Mouse (Mus musculus) layer of hippocampus, postnatal 10 days (tissue): ENCODE measurements around the gene Cinp. TPM values are rescaled to one million over a fixed set of nuclear protein-coding genes. Genes with fewer than 3 reads are reported as not detected.

Experiments used
- DNase-seq, 2 experiments: peaks; one replicate each; pipeline ENCODE4 v3.0.0; 2021; ENCODE audit warnings: low spot score in 2 of 2
- long read RNA-seq: library from polyadenylated mRNA; stranded (forward); transcript quantifications from one replicate; pipeline ENCODE4 v2.0.0, GENCODE M21; 2023
- total RNA-seq, 2 experiments: library from RNA; stranded (reverse); gene quantifications; 2 replicates each; pipeline ENCODE4 v1.2.3; 2021

The Cinp gene
- 10 to 100 TPM; 71.9 to 84.1 TPM for total RNA-seq
- long read RNA-seq, transcript Cinp-204 (4 exons, 536 nt), result minor isoform, 5 of 95 reads
- long read RNA-seq, transcript Cinp-201 (5 exons, 2,029 nt), result major isoform, 69 of 95 reads
- long read RNA-seq, partial matches to known transcripts, result 6 of 95 reads
- long read RNA-seq, other reads (novel, unspliced or antisense), result 13 of 95 reads

DNA sequence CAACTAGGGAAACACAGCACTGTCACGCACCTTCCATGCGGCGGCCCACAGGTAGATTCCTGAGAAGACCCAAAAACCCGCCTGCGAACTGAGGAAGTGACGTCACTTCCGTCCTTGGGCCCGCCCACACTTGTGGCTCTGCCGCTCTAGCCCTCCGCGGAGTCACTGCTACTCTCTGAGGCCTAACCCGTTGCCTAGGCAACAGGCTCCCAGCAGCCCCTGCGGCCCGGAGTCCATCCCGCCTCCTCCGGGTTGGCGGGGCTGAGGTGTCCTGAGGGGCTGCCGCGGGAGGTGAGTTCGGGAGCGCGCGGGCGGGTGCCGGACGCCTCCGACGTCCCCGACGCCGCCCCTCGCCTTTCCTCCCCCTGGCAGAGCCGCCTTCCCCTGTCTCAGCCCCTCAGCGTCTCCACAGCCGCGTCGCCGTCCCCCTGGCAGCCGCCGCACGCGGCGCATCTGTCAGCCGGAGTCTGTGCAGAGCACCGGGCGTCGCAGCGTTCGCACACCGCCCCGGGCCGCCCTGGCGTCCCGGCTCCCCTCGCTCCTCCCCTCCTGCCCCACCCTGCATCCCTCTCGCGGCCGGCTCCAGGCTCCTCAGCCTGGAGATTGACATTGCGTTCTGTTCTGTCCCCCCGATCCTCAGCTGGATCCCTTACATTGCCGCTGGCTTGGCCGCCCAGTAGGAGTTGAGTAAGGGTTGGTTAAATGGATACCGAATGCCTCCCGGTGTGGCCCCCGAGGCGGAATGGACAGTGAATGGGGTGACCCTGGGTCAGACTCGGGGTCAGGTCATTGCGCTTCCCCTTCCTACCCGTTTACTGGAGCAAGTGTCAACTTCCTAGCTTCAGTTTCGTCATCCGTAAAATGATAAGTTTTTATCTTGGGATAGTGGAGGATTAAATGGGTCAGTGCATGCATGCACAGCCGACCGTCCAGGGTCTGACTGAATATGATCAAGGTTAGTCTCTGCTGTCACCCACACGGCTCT lies at the start of gene Cinp, which contains the start of gene Tecpr2:
Gene Cinp, minus strand, starts transcription at position 110 of the 985 bp plus-strand sequence.
Gene Tecpr2, plus strand, starts transcription at position 229 of the 985 bp plus-strand sequence.
- peak; percentile 91 to 93 for DNase-seq

DNA sequence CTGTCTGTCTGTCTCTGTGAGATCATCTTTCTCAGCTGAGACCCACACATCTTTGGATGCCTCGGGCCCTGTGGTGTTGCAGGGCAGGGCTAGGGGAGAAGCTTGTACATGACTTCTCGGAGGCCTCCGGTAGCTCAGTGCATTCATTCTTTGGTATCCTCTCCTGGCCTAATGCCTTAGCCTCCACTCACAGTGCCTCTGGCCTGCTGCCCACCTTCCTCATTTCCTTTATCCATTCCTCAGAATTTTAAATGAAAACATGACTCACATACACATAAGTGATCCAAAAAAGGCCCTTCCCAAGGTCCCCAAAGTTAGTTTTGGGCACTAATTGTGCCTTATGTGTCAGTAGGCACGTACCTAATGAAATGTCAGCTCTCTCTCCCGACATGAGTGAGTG lies 48.6 kb upstream of the Cinp start:
- DNase-seq, result no peak

DNA sequence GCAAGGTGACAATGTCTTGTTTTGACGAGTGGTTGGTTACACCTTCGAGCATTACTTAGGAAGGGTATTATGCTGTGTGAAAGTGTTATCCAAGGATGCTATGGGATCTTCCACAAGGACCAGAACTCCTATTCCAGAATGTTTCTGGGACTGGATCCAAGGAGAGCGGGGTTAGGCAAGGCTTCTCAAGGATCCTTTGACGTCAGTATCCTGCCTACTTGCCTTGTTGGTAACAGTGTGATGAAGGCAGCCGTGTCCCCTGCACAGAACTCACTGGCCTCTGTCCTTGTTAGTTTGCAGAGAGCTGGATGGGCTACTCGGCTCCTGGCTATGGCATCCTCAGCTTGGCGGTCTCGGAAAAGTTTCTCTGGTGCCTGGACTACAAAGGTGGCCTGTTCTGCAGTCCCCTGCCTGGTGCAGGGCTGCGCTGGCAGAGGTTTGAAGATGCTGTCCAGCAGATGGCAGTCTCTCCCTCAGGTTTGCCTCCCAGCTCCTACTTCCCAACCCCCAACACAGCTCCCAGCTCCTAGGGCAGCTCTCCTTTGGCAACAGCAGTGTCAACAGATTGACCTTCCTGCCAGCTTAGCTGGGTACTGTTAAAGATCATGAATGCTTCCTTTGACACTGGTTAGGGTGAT lies 47.2 kb upstream of the Cinp start:
- DNase-seq, result peak; percentile 90 to 91

DNA sequence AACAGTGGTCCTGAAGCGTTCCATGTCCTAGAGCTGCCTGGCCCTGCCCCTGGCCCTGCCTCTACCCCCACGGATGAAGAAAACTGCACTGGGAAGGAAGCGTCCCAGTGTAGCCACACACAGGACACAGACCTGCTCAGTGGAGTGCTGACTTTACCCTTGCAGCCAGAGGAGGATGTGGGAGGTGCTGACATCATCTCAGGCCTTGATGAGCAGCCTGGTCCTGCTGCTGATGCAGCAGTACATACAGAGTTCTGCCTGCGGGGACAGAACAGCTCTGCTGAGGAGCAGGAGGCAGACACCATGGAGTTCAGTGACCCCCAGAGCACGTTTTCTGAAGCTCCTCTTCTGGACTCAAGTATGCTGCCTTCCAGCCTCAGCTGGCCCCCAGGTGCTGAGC lies 43.9 kb upstream of the Cinp start:
- no peak for DNase-seq

DNA sequence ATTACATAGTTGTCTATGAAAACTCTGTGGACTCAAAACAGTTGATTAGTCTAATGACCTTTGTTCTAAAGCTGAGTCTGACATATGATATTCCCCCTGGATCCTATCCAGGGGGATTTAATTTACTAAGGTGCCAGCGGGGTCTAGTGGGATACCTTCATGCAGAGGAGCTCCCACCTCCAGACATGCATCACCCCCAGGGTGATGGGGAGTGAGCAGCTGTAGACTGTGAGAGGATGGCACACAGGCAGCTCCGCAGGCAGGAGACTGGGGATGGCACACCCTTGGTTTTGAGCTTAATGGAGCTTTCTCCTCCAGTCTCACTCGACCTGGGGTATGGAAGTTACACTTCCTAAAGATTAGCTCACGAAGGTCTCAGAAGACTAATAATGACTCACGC lies 32.6 kb upstream of the Cinp start:
- DNase-seq, result no peak

DNA sequence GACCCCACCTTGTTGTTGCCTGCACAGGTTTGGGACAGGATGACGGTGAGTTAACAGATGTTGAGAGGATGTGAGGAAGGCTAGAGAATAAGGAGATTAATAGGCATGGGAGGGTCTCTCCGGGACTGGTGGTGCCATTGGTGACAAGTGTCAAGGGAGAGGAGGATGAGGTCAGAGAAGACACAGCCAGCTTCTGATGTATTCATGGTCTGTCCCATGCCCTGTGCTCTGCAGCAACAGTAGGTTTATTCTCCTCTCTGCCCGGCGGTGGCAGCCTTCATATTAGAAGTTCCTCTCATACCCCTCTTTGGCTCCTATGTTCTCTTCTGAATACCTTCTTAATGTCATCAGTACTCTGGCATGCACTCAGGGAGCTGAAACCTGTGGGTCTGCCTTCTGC lies 31.3 kb upstream of the Cinp start:
- DNase-seq, result no peak

DNA sequence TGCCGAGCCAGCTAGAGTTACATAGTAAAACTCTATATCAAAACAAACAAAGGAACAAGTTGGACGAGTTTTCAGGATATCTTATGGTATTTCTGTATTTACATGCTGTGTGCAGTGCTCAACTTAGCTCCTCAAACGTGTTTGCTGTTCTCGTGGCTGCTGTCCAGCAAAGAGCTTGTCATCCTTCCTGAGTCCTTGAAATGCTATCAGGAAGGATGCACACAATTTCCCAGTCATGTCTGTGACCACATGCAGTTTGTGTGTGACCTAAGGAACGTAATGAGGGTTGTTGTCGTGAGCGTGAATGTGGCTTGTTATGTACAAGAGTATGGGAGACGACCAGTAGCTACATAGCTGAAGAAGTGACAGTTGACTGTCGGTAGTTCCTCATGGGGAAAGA lies 26.8 kb upstream of the Cinp start:
- DNase-seq, result no peak

DNA sequence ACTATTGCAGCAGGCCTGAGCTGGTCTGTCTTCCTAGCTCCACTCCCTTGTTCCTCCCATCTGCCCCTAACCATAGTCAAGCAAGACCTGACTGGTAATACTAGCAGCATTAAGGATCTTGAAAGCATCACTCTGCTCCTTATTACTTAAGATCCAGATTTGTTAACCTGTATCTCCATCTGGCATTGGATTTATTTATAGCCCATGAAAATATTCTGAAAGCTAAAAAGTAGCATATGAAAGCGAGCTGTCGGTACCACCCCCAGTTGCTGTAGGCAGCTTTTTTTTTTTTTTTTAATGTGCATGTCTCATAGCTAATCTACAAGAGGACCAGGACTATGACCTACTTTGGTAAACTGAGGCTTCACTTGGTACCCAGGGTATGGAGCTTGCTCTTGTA lies 21.0 kb upstream of the Cinp start:
- DNase-seq, result no peak

DNA sequence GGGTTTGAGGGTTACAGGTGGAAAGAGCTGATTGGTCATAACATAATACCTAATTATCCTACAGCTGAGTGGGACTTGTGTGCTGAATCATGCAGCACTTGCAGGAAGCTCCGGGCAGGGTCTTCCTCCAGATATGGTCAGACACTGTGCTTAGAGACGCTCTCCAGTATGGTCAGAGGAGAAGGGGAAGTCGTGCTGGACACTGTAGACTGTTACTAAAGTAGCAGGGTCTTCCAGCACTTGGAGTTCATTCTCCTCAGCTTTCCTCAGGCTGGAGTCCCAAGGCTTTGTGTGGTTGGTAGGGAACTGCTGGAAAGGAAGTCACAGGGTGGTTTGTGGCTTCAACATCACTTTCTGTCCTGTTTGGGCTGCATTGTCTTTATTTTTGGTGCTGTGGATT lies 18.9 kb upstream of the Cinp start:
- no peak for DNase-seq

DNA sequence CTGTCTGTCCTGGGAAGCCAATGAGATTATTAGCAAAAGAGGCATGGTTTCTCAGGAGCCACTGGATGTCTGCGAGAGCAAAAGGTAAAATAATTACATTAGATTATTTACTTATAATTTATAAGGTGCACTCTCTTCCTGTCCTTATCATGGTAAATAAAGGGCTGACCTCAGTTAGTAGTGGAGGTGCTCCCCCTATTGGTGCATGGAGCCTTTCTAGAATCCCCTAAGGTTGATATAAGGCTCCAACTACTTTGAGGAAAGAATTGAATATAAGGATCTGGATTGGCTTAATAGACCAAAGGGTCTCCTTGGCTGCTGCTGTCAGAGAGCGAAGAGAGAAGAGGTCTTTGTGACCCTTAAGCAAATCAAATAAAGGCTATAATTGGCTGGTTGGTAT lies 14.6 kb upstream of the Cinp start:
- no peak for DNase-seq

DNA sequence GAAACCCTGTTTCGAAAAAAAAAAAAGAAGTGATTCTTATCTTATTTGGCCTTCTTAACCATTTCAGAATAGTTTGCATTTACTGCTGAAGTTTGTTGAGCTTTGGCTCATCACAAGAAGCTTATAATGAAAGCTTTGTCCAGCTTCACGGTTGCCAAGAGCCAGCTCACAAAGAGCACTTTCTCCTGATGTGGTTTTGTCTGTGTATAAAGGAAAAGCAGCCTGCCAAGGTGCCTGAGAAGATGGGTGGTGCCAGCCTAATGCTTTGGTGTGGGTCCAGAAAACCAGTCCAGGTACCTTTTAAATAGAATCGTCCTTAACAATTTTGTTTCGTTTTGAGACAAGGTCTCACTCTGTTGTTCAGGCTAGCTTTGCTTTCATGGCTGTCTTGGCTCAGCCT lies 13.2 kb upstream of the Cinp start:
- no peak for DNase-seq

DNA sequence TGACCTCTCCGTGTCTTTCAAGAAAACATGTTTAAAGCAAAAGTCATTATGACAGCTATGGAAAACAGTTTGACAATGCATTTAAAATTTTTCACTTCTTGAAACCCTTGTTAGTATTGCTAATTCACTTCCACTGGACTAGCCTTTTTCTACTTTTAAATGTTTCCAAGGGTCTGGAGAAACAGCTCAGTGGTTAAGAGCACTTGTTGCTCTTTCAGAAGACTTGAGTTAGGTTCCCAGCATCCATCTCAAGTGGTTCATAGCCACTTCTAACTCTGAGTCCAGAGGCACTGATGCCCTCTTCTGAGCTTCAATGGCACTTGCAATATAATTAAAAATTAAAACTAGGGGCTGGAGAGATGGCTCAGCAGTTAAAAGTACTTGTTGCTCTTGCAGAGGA lies 2.9 kb upstream of the Cinp start:
- DNase-seq, result no peak

DNA sequence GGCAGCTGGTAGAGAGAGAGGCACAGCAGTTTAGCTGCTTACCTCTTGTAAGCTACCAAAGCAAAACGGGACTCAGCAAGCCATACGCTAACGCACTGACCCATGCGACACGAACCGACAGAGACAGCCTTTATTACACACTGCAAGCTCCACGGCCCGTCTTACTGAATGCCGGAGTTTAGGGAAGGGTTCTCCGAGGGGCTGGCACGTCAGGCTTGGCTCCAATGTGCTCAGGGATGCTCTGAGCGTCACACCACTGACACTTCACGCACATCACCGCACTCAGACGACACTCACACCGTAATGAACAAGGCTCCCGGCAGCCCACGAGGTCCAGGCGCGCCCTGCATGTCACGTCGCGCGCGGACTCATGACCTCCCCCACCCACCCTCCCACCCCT lies 339 bp downstream of the Cinp start:
- no peak for DNase-seq

DNA sequence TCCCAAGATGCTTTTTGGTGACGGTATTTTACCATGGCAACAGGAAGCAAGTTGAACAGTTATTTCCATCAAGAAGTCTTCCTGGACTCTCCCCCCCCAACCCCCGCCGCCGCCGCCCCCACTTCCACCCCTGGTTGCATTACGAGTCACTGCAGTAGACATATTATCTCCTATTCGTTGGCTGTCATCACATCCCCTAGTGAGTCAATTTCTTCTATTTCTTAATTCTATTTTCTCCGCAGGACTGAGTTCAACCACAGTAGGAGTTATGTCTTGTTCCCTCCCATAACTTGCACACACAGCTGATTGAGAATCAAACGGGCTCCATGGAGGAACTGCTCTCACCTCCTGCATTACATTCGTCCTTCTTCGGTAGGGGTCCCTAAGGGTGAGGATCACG lies 839 bp downstream of the Cinp start:
- DNase-seq, result no peak

DNA sequence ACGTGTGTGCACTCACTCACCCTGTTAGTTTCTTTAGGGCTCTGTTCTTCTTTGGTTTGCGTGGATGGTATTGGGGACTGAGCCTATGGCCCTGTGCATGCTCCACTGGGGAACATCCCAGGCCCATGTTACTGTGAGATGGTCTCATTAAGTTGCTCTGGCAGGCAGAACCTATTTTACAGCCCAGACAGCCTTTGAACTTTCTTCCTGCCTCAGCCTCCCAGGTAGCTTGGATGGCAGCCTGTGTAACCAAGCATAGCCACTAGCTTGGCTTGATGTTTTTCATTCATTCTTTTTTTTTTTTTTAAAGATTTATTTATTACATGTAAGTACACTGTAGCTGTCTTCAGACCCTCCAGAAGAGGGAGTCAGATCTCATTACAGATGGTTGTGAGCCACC lies 3.7 kb downstream of the Cinp start:
- DNase-seq, result no peak

DNA sequence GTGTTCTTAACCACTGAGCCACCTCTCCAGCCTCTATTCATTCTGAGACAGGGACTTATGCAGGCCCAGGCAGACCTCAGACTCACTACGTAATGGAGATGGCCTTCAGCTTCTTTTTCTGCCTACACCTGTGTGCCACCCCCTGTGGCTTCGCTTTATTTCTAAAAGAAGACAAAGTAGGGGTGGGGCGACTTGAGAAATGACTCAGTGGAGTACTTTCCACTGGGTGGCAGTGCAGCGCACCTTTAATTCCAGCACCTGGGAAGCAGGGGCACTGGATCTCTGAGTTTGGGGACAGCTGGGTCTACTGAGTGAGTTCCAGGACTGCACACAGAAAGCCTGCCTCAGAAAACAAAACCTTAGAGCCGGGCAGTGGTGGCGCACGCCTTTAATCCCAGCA lies 6.7 kb downstream of the Cinp start:
- DNase-seq, result no peak

DNA sequence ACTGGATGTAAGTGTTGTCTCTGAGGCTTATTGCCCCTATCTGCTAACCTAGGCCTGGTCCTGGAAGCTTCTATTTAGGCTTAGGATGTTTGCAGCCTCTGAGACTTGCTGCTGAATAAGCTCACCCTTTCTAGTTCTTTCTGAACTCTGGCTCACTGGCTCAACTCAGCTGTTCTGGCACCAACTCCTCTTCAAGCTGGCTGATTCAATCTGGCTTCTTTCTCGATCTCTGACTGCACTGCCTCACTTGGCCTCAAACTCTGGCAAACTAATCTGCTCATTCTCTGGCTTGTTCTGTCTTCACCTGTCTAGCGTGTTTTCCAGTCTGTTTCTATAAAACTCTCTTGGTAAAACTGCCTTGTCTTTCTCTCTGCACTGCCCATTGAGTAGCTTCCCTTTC lies 13.6 kb downstream of the Cinp start:
- DNase-seq, result no peak

DNA sequence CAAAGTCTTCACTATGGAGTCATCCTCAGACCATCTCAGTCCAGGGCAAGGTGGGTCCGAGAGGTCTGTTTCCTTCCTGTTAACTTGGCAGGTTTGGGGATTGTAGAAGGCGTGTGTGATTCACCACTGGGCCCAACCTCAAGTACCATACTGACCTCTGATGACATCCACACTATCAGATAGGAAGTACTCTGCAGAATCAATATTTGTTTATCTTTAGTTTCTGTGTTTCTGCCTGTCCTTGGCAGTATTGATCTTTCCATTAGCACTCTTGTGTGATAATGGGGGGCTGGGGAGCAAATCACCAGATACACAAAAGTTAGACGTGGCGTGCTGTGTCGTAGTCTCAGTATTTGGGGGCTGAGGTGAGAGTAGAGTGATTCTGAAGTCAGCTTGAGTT lies 17.7 kb downstream of the Cinp start:
- DNase-seq, result no peak

DNA sequence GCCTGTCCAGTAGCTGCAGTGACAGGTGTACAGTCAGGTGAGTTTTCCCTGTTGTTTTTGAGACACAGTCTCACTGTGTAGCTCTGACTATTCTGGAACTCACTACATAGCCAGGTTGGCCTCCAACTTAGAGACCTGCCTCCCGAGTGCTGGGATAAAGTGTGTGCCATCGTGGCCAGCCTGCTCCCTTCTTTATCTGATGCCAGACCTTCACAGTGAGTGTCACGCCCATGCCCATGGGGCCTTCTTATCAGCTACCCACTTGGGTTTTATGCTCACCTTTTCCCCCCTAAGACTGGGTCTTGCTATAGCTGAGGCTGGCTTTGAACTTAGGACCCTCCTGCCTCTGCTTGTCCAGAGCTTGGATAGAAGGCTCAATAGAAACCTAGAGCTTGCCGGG lies 18.8 kb downstream of the Cinp start:
- no peak for DNase-seq

DNA sequence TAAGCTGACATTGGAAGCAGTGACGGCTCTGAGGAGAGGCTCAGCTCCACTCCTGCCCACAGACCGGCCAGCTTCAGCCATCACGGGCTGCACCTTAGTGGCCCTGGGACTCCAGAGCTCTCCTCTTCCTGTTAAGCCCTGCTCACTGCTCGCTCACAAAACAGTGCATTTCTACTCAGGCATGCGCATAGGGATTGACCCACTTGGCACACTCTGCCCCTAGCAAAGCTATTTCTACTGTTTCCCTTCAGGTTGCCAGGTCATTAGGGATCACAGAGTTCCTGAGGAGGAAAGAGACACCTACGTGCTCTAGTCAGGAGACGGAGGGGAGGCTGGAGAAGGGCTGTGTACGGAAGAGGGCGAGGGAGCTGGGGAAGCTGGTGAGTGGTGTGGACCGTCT lies 23.0 kb downstream of the Cinp start:
- DNase-seq, result no peak

DNA sequence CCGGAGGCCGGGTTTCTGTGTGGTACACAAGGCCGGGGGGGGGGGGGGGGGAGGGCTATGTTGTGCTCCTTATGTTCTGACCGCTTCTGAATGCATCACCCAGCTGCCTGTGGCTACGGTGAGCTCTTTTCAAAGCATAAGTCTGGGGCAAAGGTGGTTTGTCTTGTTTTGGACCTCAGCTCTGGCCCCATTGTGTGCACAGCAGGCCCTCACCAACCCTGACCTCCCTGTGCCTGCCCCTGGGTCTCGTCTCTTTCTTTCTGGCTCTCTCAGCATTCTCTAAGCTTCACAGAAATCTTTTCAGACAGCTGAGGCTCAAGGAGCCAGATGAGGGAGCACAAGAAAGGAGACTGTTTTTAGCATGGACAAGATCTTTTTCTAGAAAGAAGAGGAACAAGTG lies 23.4 kb downstream of the Cinp start:
- no peak for DNase-seq

DNA sequence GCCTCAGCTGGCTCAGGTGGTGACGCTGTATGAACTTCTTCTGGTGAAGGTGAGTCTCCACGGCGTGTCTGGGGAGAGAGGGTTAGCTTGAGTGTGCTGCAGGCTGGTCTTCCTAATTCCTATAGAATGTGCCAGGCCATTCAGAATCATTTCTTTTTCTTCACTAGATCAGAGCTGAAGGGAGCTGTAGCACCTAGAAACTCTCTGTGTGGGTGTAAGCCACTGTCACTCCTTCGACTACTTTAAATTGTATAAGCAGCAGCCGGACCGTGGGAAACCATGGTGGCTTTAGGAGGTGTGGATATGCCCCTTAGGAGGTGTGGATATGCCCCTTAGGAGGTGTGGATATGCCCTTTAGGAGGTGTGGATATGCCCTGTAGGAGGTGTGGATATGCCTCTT lies 24.9 kb downstream of the Cinp start:
- no peak for DNase-seq
